10 mouse cellular contexts compared by ENCODE assay signal in the genomic region with DNA sequence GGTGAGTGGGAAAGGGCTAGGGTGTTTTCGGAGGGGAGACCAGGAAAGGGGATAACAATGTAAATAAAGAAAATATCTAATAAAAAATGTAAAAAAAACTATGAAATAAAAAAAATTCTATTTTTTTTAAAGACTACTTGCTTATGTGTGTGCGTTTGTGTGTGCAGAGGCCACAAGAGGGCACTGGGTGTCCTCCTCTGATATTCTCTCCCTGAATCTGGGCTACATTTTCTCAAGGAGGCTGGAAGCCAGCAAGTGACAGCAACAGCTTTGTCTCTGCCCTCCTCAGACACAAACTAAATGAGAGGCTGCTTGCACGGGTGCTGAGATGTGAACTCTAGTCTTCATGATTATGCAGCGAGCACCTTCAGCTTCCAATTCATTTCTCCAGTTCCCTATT. TPM values are rescaled to one million over a fixed set of nuclear protein-coding genes. Genes with fewer than 3 reads are reported as not detected.
A peak's percentile ranks its signal among the peaks of the same experiment; 100 is the strongest.
DNase-seq lines count a peak whose midpoint lies in the region; ATAC-seq and TF ChIP-seq lines count a peak whose summit lies in the region.
"Had no signal": no experiment of that assay in that cellular context is flagged by ENCODE, and none has a peak within 500 bp of the region (broad histone marks: within the 10 kb centered on the region; RNA-seq: fewer than 3 reads in every experiment).

No protein-coding gene starts in this region.

- peaks cover 14% of the 10 kb centered on the region for H3K4me1 ChIP-seq in heart, embryonic 10.5 days
- no peaks in the 10 kb centered on the region for H3K4me1 ChIP-seq in stomach, postnatal 0 days (replicated peaks; ENCODE audit: control insufficient read depth, insufficient read depth)
- no peaks in the 10 kb centered on the region for H3K4me1 ChIP-seq in hindbrain, embryonic 13.5 days (replicated peaks)
- H3K4me1 ChIP-seq: hindbrain, embryonic 15.5 days; neural tube, embryonic 13.5 days had no signal

- H3K27me3 ChIP-seq in heart, embryonic 10.5 days (ENCODE audit: insufficient read depth, poor library complexity, severe bottlenecking): no peaks in the 10 kb centered on the region
- H3K27me3 ChIP-seq in stomach, postnatal 0 days (ENCODE audit: control insufficient read depth, insufficient read depth, low read length): no peaks in the 10 kb centered on the region
- H3K27me3 ChIP-seq in hindbrain, embryonic 13.5 days: no peaks in the 10 kb centered on the region
- H3K27me3 ChIP-seq: hindbrain, embryonic 15.5 days; neural tube, embryonic 13.5 days had no signal

- peak overlapping the region; percentile 17; the same call in 1 of the 2 replicates for H3K27ac ChIP-seq in heart, embryonic 10.5 days
- peak overlapping the region; percentile 5; the same call in 1 of the 2 replicates for H3K27ac ChIP-seq in stomach, postnatal 0 days (replicated peaks)
- H3K27ac ChIP-seq in hindbrain, embryonic 13.5 days: no peak overlapping the region
- H3K27ac ChIP-seq: hindbrain, embryonic 15.5 days; neural tube, embryonic 13.5 days had no signal

- H3K36me3 ChIP-seq in heart, embryonic 10.5 days: no peaks in the 10 kb centered on the region
- H3K36me3 ChIP-seq in stomach, postnatal 0 days (ENCODE audit: control insufficient read depth, insufficient read depth, low read length): no peaks in the 10 kb centered on the region
- no peaks in the 10 kb centered on the region for H3K36me3 ChIP-seq in hindbrain, embryonic 13.5 days
- H3K36me3 ChIP-seq: hindbrain, embryonic 15.5 days had no signal

- DNase-seq in heart, embryonic 10.5 days (ENCODE audit: low spot score): no peak
- DNase-seq in heart, adult 9 months (ENCODE audit: low spot score in 2 of 2): no peak
- peak; percentile 20 for DNase-seq in thymus, postnatal 14 days
- no peak for DNase-seq in thymus, adult 18-20 months
- peak; percentile 39 for DNase-seq in gastrocnemius, postnatal 25 days
- no peak for DNase-seq in stomach, postnatal 0 days (ENCODE audit: low spot score)
- no peak for DNase-seq in right cerebral cortex, postnatal 36 days (ENCODE audit: low spot score in 2 of 2)

- ATAC-seq in stomach, postnatal 0 days (ENCODE audit: low FRiP score, low TSS enrichment): no peak
- no peak for ATAC-seq in hindbrain, embryonic 13.5 days (ENCODE audit: low FRiP score)

- H3K4me2 ChIP-seq in stomach, postnatal 0 days (replicated peaks; ENCODE audit: low read depth): no peak overlapping the region
- no peak overlapping the region for H3K4me2 ChIP-seq in hindbrain, embryonic 13.5 days
- H3K4me2 ChIP-seq: hindbrain, embryonic 15.5 days; neural tube, embryonic 13.5 days had no signal

- peak; percentile 65 for TF ChIP-seq CTCF in stomach, postnatal 0 days (IDR thresholded peaks at IDR 0.05; ENCODE audit: low read depth)

- WGBS in heart, embryonic 10.5 days: 65% methylated on average over 4 of the region's 4 CpGs
- 71% methylated on average over 4 of the region's 4 CpGs for WGBS in stomach, postnatal 0 days
- WGBS in hindbrain, embryonic 13.5 days: 74% methylated on average over 4 of the region's 4 CpGs

- no peak overlapping the region for H3K9ac ChIP-seq in stomach, postnatal 0 days (ENCODE audit: low read length)
- no peak overlapping the region for H3K9ac ChIP-seq in hindbrain, embryonic 13.5 days
- H3K9ac ChIP-seq: hindbrain, embryonic 15.5 days; neural tube, embryonic 13.5 days had no signal

- H3K4me3 ChIP-seq in heart, embryonic 10.5 days: no peak overlapping the region
- no peak overlapping the region for H3K4me3 ChIP-seq in stomach, postnatal 0 days (ENCODE audit: low read depth, low read length)
- H3K4me3 ChIP-seq in hindbrain, embryonic 13.5 days: no peak overlapping the region
- H3K4me3 ChIP-seq: hindbrain, embryonic 15.5 days; neural tube, embryonic 13.5 days had no signal

- no peak for TF ChIP-seq EP300 in stomach, postnatal 0 days (optimal IDR thresholded peaks at IDR 0.05)

- no peaks in the 10 kb centered on the region for H3K9me3 ChIP-seq in heart, embryonic 10.5 days
- H3K9me3 ChIP-seq in stomach, postnatal 0 days (ENCODE audit: control insufficient read depth, low read length): no peaks in the 10 kb centered on the region
- H3K9me3 ChIP-seq in hindbrain, embryonic 13.5 days: no peaks in the 10 kb centered on the region
- H3K9me3 ChIP-seq: hindbrain, embryonic 15.5 days; neural tube, embryonic 13.5 days had no signal

RNA-seq across cellular contexts. Expression of gene Gm43552, which starts 14.4 kb away (rescaled TPM):
- polyA plus RNA-seq in heart, embryonic 10.5 days (2016; fragmentation: Nextera tagmentation; extraction: Ambion mirVana): not detected in 2 replicates
- total RNA-seq in gastrocnemius, postnatal 25 days (2021): 1 to 10 TPM in 1 of 2 experiments, not detected in 1; 2.6 TPM
- not detected in 2 replicates for polyA plus RNA-seq in stomach, postnatal 0 days (2015; fragmentation: Nextera tagmentation; extraction: Ambion mirVana)
- polyA plus RNA-seq in hindbrain, embryonic 13.5 days (2015; fragmentation: Nextera tagmentation; extraction: Ambion mirVana): 2.7 TPM in 1 of 2 replicates, not detected in the other
- polyA plus RNA-seq: hindbrain, embryonic 15.5 days; neural tube, embryonic 13.5 days had no signal

RNA-seq across cellular contexts. Expression of gene Ugdh, which starts 42.5 kb away (rescaled TPM):
- polyA plus RNA-seq in heart, embryonic 10.5 days (2016; fragmentation: Nextera tagmentation; extraction: Ambion mirVana): 99.8 and 135 TPM in 2 replicates
- total RNA-seq in gastrocnemius, postnatal 25 days (2021): 10 to 100 TPM in 1 of 2 experiments, 1 to 10 TPM in 1; 9.4 to 14.8 TPM
- polyA plus RNA-seq in stomach, postnatal 0 days (2015; fragmentation: Nextera tagmentation; extraction: Ambion mirVana): 281 and 313 TPM in 2 replicates
- polyA plus RNA-seq in hindbrain, embryonic 13.5 days (2015; fragmentation: Nextera tagmentation; extraction: Ambion mirVana): 48.3 and 51.1 TPM in 2 replicates

RNA-seq across cellular contexts. Expression of gene Smim14, which starts 58.8 kb away (rescaled TPM):
- 99.0 and 106 TPM in 2 replicates for polyA plus RNA-seq in heart, embryonic 10.5 days (2016; fragmentation: Nextera tagmentation; extraction: Ambion mirVana)
- total RNA-seq in gastrocnemius, postnatal 25 days (2021): 10 to 100 TPM; 33.5 to 34.6 TPM
- 355 and 360 TPM in 2 replicates for polyA plus RNA-seq in stomach, postnatal 0 days (2015; fragmentation: Nextera tagmentation; extraction: Ambion mirVana)
- 189 and 195 TPM in 2 replicates for polyA plus RNA-seq in hindbrain, embryonic 13.5 days (2015; fragmentation: Nextera tagmentation; extraction: Ambion mirVana)

RNA-seq across cellular contexts. Expression of gene Ube2k, which starts 58.8 kb away (rescaled TPM):
- polyA plus RNA-seq in heart, embryonic 10.5 days (2016; fragmentation: Nextera tagmentation; extraction: Ambion mirVana): 170 and 199 TPM in 2 replicates
- 10 to 100 TPM; 59.0 to 60.3 TPM for total RNA-seq in gastrocnemius, postnatal 25 days (2021)
- polyA plus RNA-seq in stomach, postnatal 0 days (2015; fragmentation: Nextera tagmentation; extraction: Ambion mirVana): 130 and 136 TPM in 2 replicates
- 215 and 216 TPM in 2 replicates for polyA plus RNA-seq in hindbrain, embryonic 13.5 days (2015; fragmentation: Nextera tagmentation; extraction: Ambion mirVana)

Comparison
In these comparisons a context has a peak if more than half of its experiments do, and no peak if none do; other contexts are left out.
1. DNase-seq: peak in thymus, postnatal 14 days (single experiment) and gastrocnemius, postnatal 25 days (single experiment); none in heart, embryonic 10.5 days (single experiment), heart, adult 9 months (0 of 2), thymus, adult 18-20 months (0 of 2), stomach, postnatal 0 days (single experiment) and right cerebral cortex, postnatal 36 days (0 of 2).